Mouse (Mus musculus) CH12.LX (cell line): ENCODE results near the gene Hoxd4. TPM values are rescaled to one million over a fixed set of nuclear protein-coding genes. Genes with fewer than 3 reads are reported as not detected.

Experiments used
- DNase-seq: peaks from one replicate; pipeline ENCODE4 v3.0.0-alpha.2; 2013; ENCODE audit errors: extremely low read depth
- H3K27ac ChIP-seq: 2 replicates; pipeline ENCODE4 v1.5.1; 2012; ENCODE audit warnings: low read depth, mild to moderate bottlenecking, control low read depth, moderate library complexity; ENCODE audit not compliant: insufficient read depth
- H3K27me3 ChIP-seq: replicated peaks from 2 replicates; pipeline ENCODE3; 2012; ENCODE audit warnings: inconsistent platforms
- H3K36me3 ChIP-seq, 2 experiments: replicated peaks in 1 of 2; 2 replicates each; pipeline versions ENCODE3 to v1.6.1; 2012; ENCODE audit warnings: inconsistent platforms in 1 of 2, low read length in 1 of 2, mild to moderate bottlenecking in 1 of 2, mixed read lengths in 1 of 2, moderate library complexity in 1 of 2; ENCODE audit not compliant: control insufficient read depth in 1 of 2, insufficient read depth in 1 of 2
- H3K4me1 ChIP-seq, 2 experiments: 2 replicates each; pipeline ENCODE4 v1.6.1; 2012; ENCODE audit warnings: inconsistent platforms in 1 of 2, moderate library complexity in 1 of 2; ENCODE audit not compliant: insufficient read depth in 2 of 2, control insufficient read depth in 1 of 2
- H3K4me2 ChIP-seq: 2 replicates; pipeline ENCODE4 v1.6.1; 2012; ENCODE audit warnings: low read depth, mild to moderate bottlenecking, control low read depth; ENCODE audit not compliant: poor library complexity, insufficient read depth, severe bottlenecking
- H3K4me3 ChIP-seq, 3 experiments: fragments of 150-350 bp in 1 of 3; sonication (generic) in 1 of 3; replicated peaks in 1 of 3; 2 replicates each; pipeline versions ENCODE3 to v1.5.1; 2011 to 2012; ENCODE audit warnings: low read depth in 2 of 3, low read length in 2 of 3, mild to moderate bottlenecking in 2 of 3, moderate library complexity in 2 of 3, control low read depth in 1 of 3, improper control_type of control experiment in 1 of 3, inconsistent platforms in 1 of 3, mixed read lengths in 1 of 3; ENCODE audit not compliant: poor library complexity in 1 of 3
- H3K79me2 ChIP-seq: replicated peaks from 2 replicates; pipeline ENCODE4 v1.6.1; 2012; ENCODE audit warnings: mild to moderate bottlenecking, moderate library complexity; ENCODE audit not compliant: control insufficient read depth, poor library complexity, insufficient read depth, severe bottlenecking; ENCODE audit errors: extremely low read depth
- H3K9ac ChIP-seq: 2 replicates; pipeline ENCODE4 v1.6.1; 2012; ENCODE audit warnings: low read depth, mild to moderate bottlenecking, control low read depth, moderate library complexity; ENCODE audit not compliant: insufficient read depth
- H3K9me3 ChIP-seq: replicated peaks from 2 replicates; pipeline ENCODE3; 2012; ENCODE audit warnings: low read length, inconsistent platforms, mixed read lengths
- CTCF ChIP-seq, 2 experiments: IDR thresholded peaks in 1 of 2; conservative IDR thresholded peaks in 1 of 2; 2 replicates each; pipeline ENCODE4 v1.5.1; 2011 to 2012; ENCODE audit warnings: low read depth in 2 of 2, low read length in 2 of 2, improper control_type of control experiment in 1 of 2, inconsistent platforms in 1 of 2, mild to moderate bottlenecking in 1 of 2, moderate library complexity in 1 of 2
- E2F4 ChIP-seq: IDR thresholded peaks from 2 replicates; pipeline ENCODE4 v1.6.1; 2011; ENCODE audit warnings: low read depth, low read length, improper control_type of control experiment; ENCODE audit not compliant: insufficient replicate concordance
- ELF1 ChIP-seq: IDR thresholded peaks from 2 replicates; pipeline ENCODE4 v1.6.1; 2014; ENCODE audit warnings: low read depth, mild to moderate bottlenecking, inconsistent platforms, low read length, improper control_type of control experiment
- EP300 ChIP-seq: IDR thresholded peaks from 2 replicates; pipeline ENCODE4 v1.6.1; 2011; ENCODE audit warnings: low read length, improper control_type of control experiment
- ETS1 ChIP-seq: conservative IDR thresholded peaks from 2 replicates; pipeline ENCODE4 v1.6.1; 2012; ENCODE audit warnings: low read depth, mild to moderate bottlenecking, inconsistent platforms, low read length, improper control_type of control experiment, moderate library complexity
- GABPA ChIP-seq: IDR thresholded peaks from 2 replicates; pipeline ENCODE4 v1.6.1; 2012; ENCODE audit warnings: low read depth, low read length, improper control_type of control experiment, inconsistent platforms; ENCODE audit not compliant: insufficient replicate concordance
- HCFC1 ChIP-seq: IDR thresholded peaks from 2 replicates; pipeline ENCODE4 v1.6.1; 2012; ENCODE audit warnings: low read depth, mild to moderate bottlenecking, inconsistent platforms, low read length, improper control_type of control experiment
- IRF4 ChIP-seq: IDR thresholded peaks from 2 replicates; pipeline ENCODE4 v1.6.1; 2014; ENCODE audit warnings: low read depth, mild to moderate bottlenecking, inconsistent platforms, low read length, improper control_type of control experiment
- JUN ChIP-seq: IDR thresholded peaks from 2 replicates; pipeline ENCODE4 v1.6.1; 2011; ENCODE audit warnings: low read depth, mild to moderate bottlenecking, low read length, improper control_type of control experiment, moderate library complexity; ENCODE audit not compliant: insufficient read depth
- JUND ChIP-seq: conservative IDR thresholded peaks from 2 replicates; pipeline ENCODE4 v1.6.1; 2011; ENCODE audit warnings: low read depth, low read length, improper control_type of control experiment
- MAZ ChIP-seq: IDR thresholded peaks from 2 replicates; pipeline ENCODE4 v1.6.1; 2012; ENCODE audit warnings: low read depth, mild to moderate bottlenecking, inconsistent platforms, low read length, improper control_type of control experiment, moderate library complexity
- MEF2A ChIP-seq: IDR thresholded peaks from 2 replicates; pipeline ENCODE4 v1.6.1; 2014; ENCODE audit warnings: low read depth, mild to moderate bottlenecking, inconsistent platforms, low read length, improper control_type of control experiment, borderline replicate concordance
- MYC ChIP-seq: IDR thresholded peaks from 2 replicates; pipeline ENCODE4 v1.6.1; 2011; ENCODE audit warnings: low read depth, mild to moderate bottlenecking, improper control_type of control experiment, low read length
- NRF1 ChIP-seq: IDR thresholded peaks from 2 replicates; pipeline ENCODE4 v1.6.1; 2014; ENCODE audit warnings: low read depth, mild to moderate bottlenecking, inconsistent platforms, low read length, improper control_type of control experiment, moderate library complexity
- POLR2A ChIP-seq: IDR thresholded peaks from 2 replicates; pipeline ENCODE4 v1.6.1; 2011; ENCODE audit warnings: low read depth, mild to moderate bottlenecking, improper control_type of control experiment, low read length
- POLR2AphosphoS2 ChIP-seq: IDR thresholded peaks from 2 replicates; pipeline ENCODE4 v1.6.1; 2011; ENCODE audit warnings: low read depth, low read length, improper control_type of control experiment
- SMC3 ChIP-seq: IDR thresholded peaks from 2 replicates; pipeline ENCODE4 v1.6.1; 2011; ENCODE audit warnings: low read depth, low read length, improper control_type of control experiment
- TCF12 ChIP-seq: IDR thresholded peaks from 2 replicates; pipeline ENCODE4 v1.6.1; 2014; ENCODE audit warnings: low read depth, mild to moderate bottlenecking, inconsistent platforms, low read length, improper control_type of control experiment
- UBTF ChIP-seq: IDR thresholded peaks from 2 replicates; pipeline ENCODE4 v1.6.1; 2012; ENCODE audit warnings: low read depth, mild to moderate bottlenecking, inconsistent platforms, low read length, improper control_type of control experiment, moderate library complexity
- USF2 ChIP-seq: conservative IDR thresholded peaks from 2 replicates; pipeline ENCODE4 v1.6.1; 2011; ENCODE audit warnings: low read depth, low read length, improper control_type of control experiment
- ZKSCAN1 ChIP-seq: IDR thresholded peaks from 2 replicates; pipeline ENCODE4 v1.6.1; 2012; ENCODE audit warnings: low read depth, inconsistent platforms, low read length, improper control_type of control experiment, borderline replicate concordance
- ZMIZ1 ChIP-seq: IDR thresholded peaks from 2 replicates; pipeline ENCODE4 v1.6.1; 2012; ENCODE audit warnings: low read depth, mild to moderate bottlenecking, inconsistent platforms, low read length, improper control_type of control experiment
- ZNF384 ChIP-seq: IDR thresholded peaks from 2 replicates; pipeline ENCODE4 v1.6.1; 2012; ENCODE audit warnings: low read depth, low read length, improper control_type of control experiment, inconsistent platforms
- dilution Hi-C: fragments of 300-500 bp; cut with MboI; formaldehyde crosslinking; loops from 2 replicates; pipeline ENCODE4 v1.14.3; 2020; ENCODE audit warnings: low sequenced_read_pairs; ENCODE audit not compliant: extremely low pct_unique_long_range_greater_than_20kb, extremely low pct_ligation_motif_present
- in situ Hi-C: fragments of 300-500 bp; cut with MboI; formaldehyde crosslinking; loops from 3 replicates; pipeline ENCODE4 v1.14.3; 2019; ENCODE audit warnings: low sequenced_read_pairs, low pct_ligation_motif_present, low pct_unique_long_range_greater_than_20kb, mixed read lengths
- polyA plus RNA-seq: library from polyadenylated mRNA; unstranded; fragments of >175 nt; gene quantifications from 2 replicates; pipeline ENCODE4 v1.2.1, GENCODE M21; 2012; ENCODE audit warnings: low read depth; ENCODE audit not compliant: insufficient read length
- total RNA-seq, 2 experiments: library from RNA; depleted of rRNA; stranded (reverse); fragments of 300-350 nt in 1 of 2; fragments of >200 nt in 1 of 2; gene quantifications; 2 replicates each; pipeline ENCODE4 v1.2.3; 2012 to 2014

The Hoxd4 gene
- total and polyA plus RNA-seq, 3 experiments: 6.0 to 9.8 (median 6.3) TPM

DNA sequence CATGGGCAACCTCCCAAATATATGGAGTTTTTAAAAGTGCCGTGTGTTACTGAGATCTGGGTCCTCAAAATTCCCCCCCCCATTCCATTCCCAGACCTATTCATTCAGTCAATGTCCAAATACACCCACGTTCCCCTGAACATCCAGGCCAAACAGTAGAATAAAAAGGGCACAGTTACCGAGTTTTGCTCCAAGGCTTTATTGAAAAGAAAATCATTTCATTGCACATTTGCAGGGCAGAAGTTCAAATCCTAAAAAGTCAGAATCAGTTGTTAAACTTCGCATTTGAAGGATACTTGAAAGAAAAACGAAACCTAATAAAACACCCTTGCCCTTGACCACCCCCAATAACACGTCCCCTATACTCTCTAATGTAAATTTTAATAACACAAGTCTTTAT, 8.9 kb upstream of the Hoxd4 start:
- H3K9ac ChIP-seq: no peak overlapping the region
- DNase-seq: no peak
- no peaks in the 10 kb centered on the region for H3K79me2 ChIP-seq
- in situ Hi-C loops: loop anchor here (25.0 kb wide), 1 partner anchor 884 kb away; no protein-coding TSS in a partner anchor
- no peaks in the 10 kb centered on the region for H3K4me1 ChIP-seq
- no peak overlapping the region for H3K4me3 ChIP-seq
- TF ChIP-seq MYC (no peak), ELF1 (no peak), MEF2A (no peak), GABPA (no peak)
- TF ChIP-seq, all 38 proteins: peak for 0
- Histone ChIP-seq H3K27me3 (peaks cover 6% of the 10 kb centered on the region), H3K27ac (no peak overlapping the region), H3K36me3 (no peaks in the 10 kb centered on the region), H3K9me3 (peaks cover 10% of the 10 kb centered on the region), H3K4me2 (no peak overlapping the region)
- dilution Hi-C loops: no loop called here

DNA sequence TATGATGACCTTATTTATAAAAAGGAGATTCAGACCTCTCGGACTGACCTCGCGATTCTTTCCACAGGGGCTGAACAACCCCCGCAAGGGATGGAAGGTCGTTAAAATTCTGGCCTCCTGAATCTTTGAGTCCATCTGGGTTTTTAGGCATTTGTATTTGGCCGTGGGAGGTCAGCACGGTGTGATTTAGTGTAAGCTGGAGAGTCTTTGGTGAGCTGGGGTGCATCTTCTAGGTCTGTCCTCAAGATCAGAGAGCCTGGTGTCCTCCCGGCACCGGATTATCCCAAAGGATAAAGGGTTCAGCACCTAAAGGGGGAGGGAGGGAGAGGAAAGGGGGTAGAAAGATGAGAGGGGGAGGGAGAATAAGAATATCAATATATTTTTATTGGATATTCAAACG, 8.4 kb upstream of the Hoxd4 start:
- Histone ChIP-seq H3K4me2 (no peak overlapping the region), H3K9me3 (peaks cover 5% of the 10 kb centered on the region), H3K27me3 (peaks cover 6% of the 10 kb centered on the region), H3K27ac (no peak overlapping the region), H3K36me3 (no peaks in the 10 kb centered on the region), H3K79me2 (no peaks in the 10 kb centered on the region), H3K4me3 (no peak overlapping the region), H3K9ac (no peak overlapping the region), H3K4me1 (no peaks in the 10 kb centered on the region)
- no peak for TF ChIP-seq ZMIZ1
- TF ChIP-seq IRF4: no peak
- no peak for TF ChIP-seq JUND
- TF ChIP-seq EP300: no peak
- no peak for TF ChIP-seq MYC
- TF ChIP-seq UBTF: no peak
- no peak for TF ChIP-seq USF2
- no peak for TF ChIP-seq ZKSCAN1
- no peak for TF ChIP-seq POLR2A
- TF ChIP-seq ZNF384: no peak
- no peak for TF ChIP-seq TCF12
- TF ChIP-seq E2F4: no peak
- TF ChIP-seq CTCF (conservative IDR thresholded peaks at IDR 0.05 in 1 of 2, IDR thresholded peaks at IDR 0.05 in 1 of 2; ENCODE audit: low read depth in 2 of 2, low read length in 2 of 2): no peak
- no peak for TF ChIP-seq ETS1
- TF ChIP-seq HCFC1: no peak
- no peak for TF ChIP-seq NRF1
- no peak for TF ChIP-seq MAZ
- TF ChIP-seq POLR2AphosphoS2: no peak
- TF ChIP-seq JUN: no peak
- TF ChIP-seq SMC3: no peak
- DNase-seq: no peak
- in situ Hi-C loops: loop anchor here (25.0 kb wide), 1 partner anchor 884 kb away; no protein-coding TSS in a partner anchor
- dilution Hi-C loops: no loop called here
